Mouse (Mus musculus): ENCODE measurements around the gene Shc2. TPM values are rescaled to one million over a fixed set of nuclear protein-coding genes. Genes with fewer than 3 reads are reported as not detected.

Gene Shc2
- polyA plus RNA-seq, 1 experiment: 15.0 TPM

DNA sequence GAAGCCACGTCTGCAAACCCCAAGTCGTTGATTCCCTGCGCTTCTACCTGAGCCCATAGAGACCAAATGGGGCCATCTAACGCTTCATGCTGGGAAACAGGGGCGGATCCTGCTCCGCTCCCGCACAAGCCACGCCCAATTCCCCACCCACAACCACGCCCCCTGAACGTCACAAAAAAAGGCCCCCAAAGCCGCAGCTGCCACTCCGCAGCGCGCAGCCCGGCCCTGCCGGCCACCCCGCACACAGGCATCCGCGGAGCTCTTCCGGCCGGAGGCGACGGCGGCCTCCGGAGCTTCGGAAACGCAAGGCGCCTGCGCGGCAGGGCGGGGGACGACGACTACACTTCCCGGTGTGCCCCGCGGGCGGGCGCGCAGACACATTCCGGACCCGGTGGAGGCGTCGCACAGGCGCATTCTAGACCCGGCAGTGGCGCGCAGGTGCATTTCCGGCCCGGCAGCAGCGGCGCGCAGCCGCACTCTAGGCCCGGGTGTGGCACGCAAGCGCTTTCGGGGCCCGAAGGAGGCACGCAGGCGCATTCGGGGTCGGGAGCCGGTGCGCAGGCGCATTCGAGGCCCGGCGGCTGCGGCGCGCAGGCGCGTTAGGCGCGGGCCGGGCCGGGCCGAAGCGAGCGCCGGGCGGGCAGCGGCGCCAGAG, 44.0 kb upstream of the Shc2 start, which contains the start of gene Cdc34:
TSS of gene Cdc34 (plus strand) at position 605 of the 655 bp plus-strand sequence.
- Histone ChIP-seq H3K4me3 (ENCODE audit: insufficient read depth, low read length) (peak within 1 kb of the TSS; percentile 88), H3K27ac (ENCODE audit: insufficient read depth, low read length) (peak within 1 kb of the TSS; percentile 64), H3K4me1 (ENCODE audit: control insufficient read depth, insufficient read depth, low read length) (peaks cover 9% of the 10 kb centered on the region)
- TF ChIP-seq POLR2A (IDR thresholded peaks at IDR 0.05; ENCODE audit: low read depth, low read length) (no peak; the same call in none of the 2 replicates), CTCF (IDR thresholded peaks at IDR 0.05; ENCODE audit: borderline replicate concordance, insufficient read depth, low read length) (no peak)

- Histone ChIP-seq H3K4me1 (ENCODE audit: control insufficient read depth, insufficient read depth, low read length) (peaks cover 9% of the 10 kb centered on the region), H3K27ac (ENCODE audit: insufficient read depth, low read length) (peak overlapping the region; percentile 51), H3K4me3 (ENCODE audit: insufficient read depth, low read length) (peak overlapping the region; percentile 35)
- TF ChIP-seq POLR2A (IDR thresholded peaks at IDR 0.05; ENCODE audit: low read depth, low read length) (0 out of 2 replicates have a peak, but pooled peaks have one; percentile 21), CTCF (IDR thresholded peaks at IDR 0.05; ENCODE audit: borderline replicate concordance, insufficient read depth, low read length) (no peak)
Measured at GRCm38 (mm10) chr10:79680606-79681495, 43.1 kb upstream of the Shc2 start.

- Histone ChIP-seq H3K4me1 (ENCODE audit: control insufficient read depth, insufficient read depth, low read length) (no peaks in the 10 kb centered on the region), H3K27ac (ENCODE audit: insufficient read depth, low read length) (no peak overlapping the region)
Measured at GRCm38 (mm10) chr10:79675346-79676035, 37.8 kb upstream of the Shc2 start.

DNA sequence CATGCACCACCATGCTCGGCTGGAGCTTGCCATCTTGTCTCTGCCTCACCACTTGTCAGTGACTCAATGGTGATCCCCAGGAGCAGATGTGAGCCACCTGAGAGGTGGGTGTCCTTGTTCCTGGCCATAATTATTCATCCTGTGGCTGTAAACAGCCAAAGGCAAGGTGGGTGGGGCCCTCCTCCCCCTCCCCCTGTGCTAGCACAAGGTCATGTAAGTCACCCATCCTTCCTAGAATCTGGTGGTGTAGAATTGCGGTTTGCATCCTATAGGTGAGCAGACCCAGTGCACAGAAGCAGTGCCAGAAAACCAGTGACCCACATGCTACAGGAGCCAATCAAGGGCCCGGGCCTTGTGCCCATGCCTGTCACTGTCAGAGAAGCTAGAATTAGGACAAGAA, 35.3 kb upstream of the Shc2 start:
- TF ChIP-seq POLR2A (IDR thresholded peaks at IDR 0.05; ENCODE audit: low read depth, low read length) (no peak), CTCF (IDR thresholded peaks at IDR 0.05; ENCODE audit: borderline replicate concordance, insufficient read depth, low read length) (no peak)
- Histone ChIP-seq H3K4me3 (ENCODE audit: insufficient read depth, low read length) (no peak overlapping the region), H3K27ac (ENCODE audit: insufficient read depth, low read length) (no peak overlapping the region), H3K4me1 (ENCODE audit: control insufficient read depth, insufficient read depth, low read length) (no peaks in the 10 kb centered on the region)

More at GRCm38 (mm10) chr10:79675346-79676035, 37.8 kb upstream of the Shc2 start:
- H3K4me3 ChIP-seq (ENCODE audit: insufficient read depth, low read length): no peak overlapping the region
- TF ChIP-seq CTCF (IDR thresholded peaks at IDR 0.05; ENCODE audit: borderline replicate concordance, insufficient read depth, low read length) (no peak), POLR2A (IDR thresholded peaks at IDR 0.05; ENCODE audit: low read depth, low read length) (no peak)

- Histone ChIP-seq H3K4me3 (ENCODE audit: insufficient read depth, low read length) (no peak overlapping the region), H3K4me1 (ENCODE audit: control insufficient read depth, insufficient read depth, low read length) (no peaks in the 10 kb centered on the region), H3K27ac (ENCODE audit: insufficient read depth, low read length) (no peak overlapping the region)
- TF ChIP-seq POLR2A (IDR thresholded peaks at IDR 0.05; ENCODE audit: low read depth, low read length): no peak
- no peak for TF ChIP-seq CTCF (IDR thresholded peaks at IDR 0.05; ENCODE audit: borderline replicate concordance, insufficient read depth, low read length)
Measured at GRCm38 (mm10) chr10:79672088-79672455, 34.4 kb upstream of the Shc2 start.

- H3K4me3 ChIP-seq (ENCODE audit: insufficient read depth, low read length): no peak overlapping the region
- H3K4me1 ChIP-seq (ENCODE audit: control insufficient read depth, insufficient read depth, low read length): no peaks in the 10 kb centered on the region
- no peak overlapping the region for H3K27ac ChIP-seq (ENCODE audit: insufficient read depth, low read length)
- TF ChIP-seq CTCF (IDR thresholded peaks at IDR 0.05; ENCODE audit: borderline replicate concordance, insufficient read depth, low read length): no peak
- TF ChIP-seq POLR2A (IDR thresholded peaks at IDR 0.05; ENCODE audit: low read depth, low read length): no peak
Measured at GRCm38 (mm10) chr10:79671396-79672087, 33.8 kb upstream of the Shc2 start.

DNA sequence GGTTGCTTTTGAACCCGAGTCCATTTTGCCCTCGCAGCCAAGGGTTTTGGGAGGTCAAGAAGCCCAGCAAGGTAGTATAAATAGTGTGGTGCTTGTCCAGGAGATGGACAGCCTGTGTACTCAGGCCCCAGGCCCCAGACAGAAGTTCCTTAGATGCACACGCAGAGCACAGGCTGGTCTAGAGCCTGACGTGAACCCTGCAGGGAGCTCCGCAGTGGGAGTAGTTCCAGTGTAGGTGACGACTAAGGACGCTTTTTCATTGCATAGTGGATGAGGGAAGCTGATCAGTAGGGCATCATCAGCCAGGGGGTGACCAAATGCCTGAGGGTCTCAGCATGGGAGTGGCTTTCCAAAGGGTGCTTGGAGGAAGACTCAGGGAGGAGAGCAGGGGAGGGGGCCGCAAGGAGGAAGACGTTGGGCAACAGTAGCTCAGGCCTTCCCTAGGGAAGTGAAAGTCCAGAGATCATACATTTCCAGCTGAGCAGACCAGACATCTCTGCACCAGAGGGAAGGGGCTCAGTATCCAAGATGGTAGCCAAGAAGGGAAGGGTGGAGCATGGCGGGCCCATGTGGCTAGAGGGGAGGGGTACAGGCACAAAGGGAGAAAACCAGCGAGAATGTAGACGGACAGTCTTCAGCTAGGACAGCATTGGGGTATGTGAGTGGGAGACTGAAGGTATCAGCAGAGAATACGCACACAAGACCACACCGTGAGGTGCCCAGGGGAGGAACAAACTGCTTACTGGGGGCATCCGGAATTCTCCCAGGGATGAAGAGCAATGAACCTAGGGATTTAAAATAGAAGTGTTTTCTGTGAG, 32.6 kb upstream of the Shc2 start:
- H3K4me3 ChIP-seq (ENCODE audit: insufficient read depth, low read length): peak overlapping the region; percentile 89
- H3K27ac ChIP-seq (ENCODE audit: insufficient read depth, low read length): 0 out of 2 replicates have a peak overlapping the region, but pooled peaks have one; percentile 86
- H3K4me1 ChIP-seq (ENCODE audit: control insufficient read depth, insufficient read depth, low read length): no peaks in the 10 kb centered on the region
- TF ChIP-seq CTCF (IDR thresholded peaks at IDR 0.05; ENCODE audit: borderline replicate concordance, insufficient read depth, low read length): no peak
- 0 out of 2 replicates have a peak, but pooled peaks have one; percentile 9 for TF ChIP-seq POLR2A (IDR thresholded peaks at IDR 0.05; ENCODE audit: low read depth, low read length)

DNA sequence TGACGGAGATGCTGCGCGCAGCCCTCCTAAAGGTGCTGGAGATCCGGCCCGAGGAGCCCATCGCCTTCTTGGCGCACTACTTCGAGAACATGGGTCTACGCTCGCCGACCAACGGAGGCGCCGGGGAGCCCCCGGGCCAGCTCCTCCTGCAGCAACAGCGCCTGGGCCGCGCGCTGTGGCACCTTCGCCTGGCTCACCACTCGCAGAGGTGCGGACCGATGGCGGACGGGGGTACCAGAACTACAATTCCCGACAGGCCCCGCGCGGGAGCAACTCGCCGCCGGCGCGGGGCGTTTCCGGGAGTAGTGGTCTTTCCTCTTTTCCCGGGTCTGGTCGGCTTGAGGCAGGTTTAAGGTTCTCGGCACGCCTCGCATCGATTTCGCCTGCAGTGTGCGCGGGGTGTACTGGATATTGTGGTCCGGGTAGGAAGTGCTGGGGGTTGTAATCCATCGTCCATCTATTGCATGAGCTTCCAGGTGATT, 31.9 kb upstream of the Shc2 start:
- H3K4me3 ChIP-seq (ENCODE audit: insufficient read depth, low read length): peak overlapping the region; percentile 89
- TF ChIP-seq CTCF (IDR thresholded peaks at IDR 0.05; ENCODE audit: borderline replicate concordance, insufficient read depth, low read length) (no peak), POLR2A (IDR thresholded peaks at IDR 0.05; ENCODE audit: low read depth, low read length) (peak; percentile 41; the same call in 1 of the 2 replicates)
- peak overlapping the region; percentile 86 for H3K27ac ChIP-seq (ENCODE audit: insufficient read depth, low read length)
- H3K4me1 ChIP-seq (ENCODE audit: control insufficient read depth, insufficient read depth, low read length): no peaks in the 10 kb centered on the region

Data from embryonic fibroblast, embryonic 13.5 days (primary cell).